Mouse (Mus musculus) midbrain, embryonic 16.5 days (tissue): ENCODE results near the gene Efnb2. TPM values are rescaled to one million over a fixed set of nuclear protein-coding genes. Genes with fewer than 3 reads are reported as not detected.

Source experiments
- ATAC-seq: fragments of 200-750 bp; cut with Nextera tagmentation; 2 replicates; pipeline ENCODE4 v1.8.0; 2017; ENCODE audit warnings: moderate TSS enrichment
- H3K27ac ChIP-seq: fragments of 300-500 bp; sonication (generic); 2 replicates; pipeline ENCODE4 v1.5.1; 2014; ENCODE audit warnings: mild to moderate bottlenecking, low read length, mixed read lengths
- H3K27me3 ChIP-seq: fragments of 300-500 bp; sonication (generic); 2 replicates; pipeline ENCODE4 v1.6.1; 2014; ENCODE audit warnings: low read depth, low read length, mixed read lengths; ENCODE audit not compliant: control insufficient read depth, insufficient read depth
- H3K36me3 ChIP-seq: fragments of 300-500 bp; sonication (generic); 2 replicates; pipeline ENCODE4 v1.6.1; 2014; ENCODE audit warnings: mild to moderate bottlenecking, low read length, moderate library complexity, mixed read lengths; ENCODE audit not compliant: control insufficient read depth, insufficient read depth
- H3K4me1 ChIP-seq: fragments of 300-500 bp; sonication (generic); 2 replicates; pipeline ENCODE4 v1.6.1; 2014; ENCODE audit warnings: mild to moderate bottlenecking, low read length, mixed read lengths; ENCODE audit not compliant: control insufficient read depth, insufficient read depth
- H3K4me2 ChIP-seq: fragments of 300-500 bp; sonication (generic); 2 replicates; pipeline ENCODE4 v1.6.1; 2014; ENCODE audit warnings: mild to moderate bottlenecking, low read length, mixed read lengths
- H3K4me3 ChIP-seq: fragments of 300-500 bp; sonication (generic); 2 replicates; pipeline ENCODE4 v1.5.1; 2014; ENCODE audit warnings: low read depth, mild to moderate bottlenecking, low read length, moderate library complexity, mixed read lengths
- H3K9ac ChIP-seq: fragments of 300-500 bp; sonication (generic); 2 replicates; pipeline ENCODE4 v1.6.1; 2014; ENCODE audit warnings: low read depth, low read length, mixed read lengths
- H3K9me3 ChIP-seq: fragments of 300-500 bp; sonication (generic); replicated peaks from 2 replicates; pipeline ENCODE4 v1.6.1; 2014; ENCODE audit warnings: mild to moderate bottlenecking, low read length, mixed read lengths; ENCODE audit not compliant: control insufficient read depth, poor library complexity, severe bottlenecking
- WGBS: fragments of 180-500 bp; shearing (Covaris S2); extraction: QIAGEN DNeasy Blood & Tissue Kit; methylation state at CpG from one replicate; pipeline ENCODE4 v1.1.7; 2014; 5-methylcytosine and 5-hydroxymethylcytosine counted together
- polyA plus RNA-seq: library from polyadenylated mRNA; unstranded; fragments of >200 nt; fragmentation: Nextera tagmentation; extraction: Ambion mirVana; gene quantifications from 2 replicates; pipeline ENCODE4 v1.2.1, GENCODE M21; 2015

The Efnb2 gene
- polyA plus RNA-seq, 1 experiment from 2014 or later = 10.0 TPM

DNA sequence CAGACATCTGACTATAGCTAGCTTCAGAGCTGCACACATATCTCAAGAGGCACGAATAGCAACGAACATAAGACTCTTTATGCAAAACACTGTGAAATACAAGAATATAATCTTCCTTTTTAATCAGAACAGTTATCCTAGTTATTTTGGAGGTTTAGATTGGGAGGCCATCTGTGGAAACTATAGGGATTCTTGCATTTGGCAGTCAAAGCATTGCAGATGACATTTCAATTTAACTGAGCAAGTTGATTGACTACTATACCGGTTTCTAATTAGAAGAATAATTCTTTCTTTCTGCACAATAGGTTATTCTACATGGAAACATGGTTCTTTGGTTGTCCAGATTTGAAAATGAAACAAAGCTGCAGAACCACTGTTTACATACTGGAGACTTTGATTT lies 38.6 kb downstream of the Efnb2 start:
- Histone ChIP-seq H3K4me3 (no peak overlapping the region), H3K9ac (no peak overlapping the region), H3K27me3 (peaks cover 2% of the 10 kb centered on the region; the same call in 1 of the 2 replicates), H3K9me3 (no peaks in the 10 kb centered on the region), H3K36me3 (peaks cover 12% of the 10 kb centered on the region), H3K4me2 (no peak overlapping the region), H3K27ac (no peak overlapping the region), H3K4me1 (peaks cover 12% of the 10 kb centered on the region)
- no peak for ATAC-seq
- WGBS = 80% methylated on average over 3 of the region's 3 CpGs

DNA sequence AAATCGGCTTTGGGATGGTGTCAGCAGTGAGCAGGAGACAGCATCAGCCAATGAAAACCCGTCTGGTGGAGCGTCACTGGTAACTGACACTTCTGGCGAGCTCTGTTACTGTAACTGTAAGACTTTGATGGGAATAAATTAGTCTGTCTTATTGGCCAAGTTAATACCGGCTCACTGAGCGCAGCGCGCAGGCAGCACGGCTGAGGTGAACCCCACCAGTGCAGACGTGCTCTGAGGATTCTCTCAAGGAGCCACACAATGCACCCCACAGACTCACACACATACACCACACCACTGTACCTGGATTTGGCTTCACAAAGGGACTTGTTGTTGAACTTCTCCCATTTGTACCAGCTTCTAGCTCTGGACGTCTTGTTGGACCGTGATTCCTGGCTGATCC lies 39.0 kb downstream of the Efnb2 start:
- WGBS = 80% methylated on average over 12 of the region's 12 CpGs
- peaks cover 12% of the 10 kb centered on the region for H3K36me3 ChIP-seq
- H3K9me3 ChIP-seq = no peaks in the 10 kb centered on the region
- peaks cover 12% of the 10 kb centered on the region for H3K4me1 ChIP-seq
- H3K4me3 ChIP-seq = no peak overlapping the region
- H3K27me3 ChIP-seq = peaks cover 2% of the 10 kb centered on the region; the same call in 1 of the 2 replicates
- ATAC-seq = 0 out of 2 replicates have a peak, but pooled peaks have one; percentile 26
- no peak overlapping the region for H3K27ac ChIP-seq
- no peak overlapping the region for H3K4me2 ChIP-seq
- no peak overlapping the region for H3K9ac ChIP-seq

DNA sequence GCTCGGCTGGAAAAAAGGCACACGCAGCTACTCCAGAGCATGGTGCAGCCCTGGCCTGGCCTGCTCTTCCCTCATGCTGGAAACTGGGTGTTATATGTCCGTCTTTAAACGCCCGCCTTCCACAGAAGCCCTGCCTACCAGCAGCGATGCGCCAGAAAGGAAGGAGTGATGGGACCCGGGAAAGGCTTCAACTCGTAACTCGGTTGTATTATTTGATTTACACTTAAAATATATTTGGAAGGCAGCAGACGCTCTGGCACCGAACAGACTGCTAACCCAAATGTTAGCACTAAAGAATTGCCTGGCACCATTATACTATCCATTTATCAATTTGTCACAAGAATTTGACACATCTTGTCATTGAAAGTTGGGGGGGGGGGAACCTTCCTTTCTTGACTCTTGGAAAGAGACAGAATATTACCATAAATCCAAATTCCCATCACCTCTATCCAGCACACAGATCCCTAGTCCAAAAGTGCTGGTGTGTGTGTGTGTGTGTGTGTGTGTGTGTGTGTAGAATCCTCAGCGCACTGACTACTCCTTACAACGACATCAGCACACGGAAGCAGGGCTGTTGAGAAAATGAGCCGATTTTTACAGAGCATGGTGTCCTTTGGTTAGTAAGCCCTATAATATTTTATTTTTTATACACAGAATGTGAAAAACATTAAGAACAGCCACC lies 39.7 kb downstream of the Efnb2 start:
- H3K36me3 ChIP-seq = peaks cover 12% of the 10 kb centered on the region
- H3K9ac ChIP-seq = no peak overlapping the region

DNA sequence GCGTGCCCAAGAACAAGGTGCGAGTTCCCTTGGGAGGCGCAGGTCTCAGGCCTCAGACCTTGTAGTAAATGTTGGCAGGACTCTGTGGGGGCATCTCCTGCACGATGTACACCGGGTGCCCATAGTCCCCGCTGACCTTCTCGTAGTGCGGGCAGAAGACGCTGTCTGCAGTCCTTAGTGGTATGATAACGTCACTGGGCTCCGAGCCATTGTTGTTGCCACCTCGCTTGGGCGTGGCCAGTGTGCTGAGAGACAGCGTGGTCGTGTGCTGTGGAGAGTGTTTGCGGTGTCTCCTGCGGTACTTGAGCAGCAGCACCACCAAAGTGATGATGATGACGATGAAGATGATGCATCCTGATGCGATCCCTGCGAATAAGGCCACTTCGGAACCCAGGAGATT lies 40.5 kb downstream of the Efnb2 start:
- Histone ChIP-seq H3K36me3 (peaks cover 12% of the 10 kb centered on the region), H3K27ac (no peak overlapping the region), H3K9me3 (no peaks in the 10 kb centered on the region), H3K9ac (no peak overlapping the region), H3K4me1 (peaks cover 12% of the 10 kb centered on the region), H3K4me3 (no peak overlapping the region), H3K27me3 (peaks cover 2% of the 10 kb centered on the region; the same call in 1 of the 2 replicates), H3K4me2 (no peak overlapping the region)
- WGBS = 91% methylated on average over 21 of the region's 21 CpGs
- ATAC-seq = no peak

More for the DNA sequence above, 39.7 kb downstream of the Efnb2 start:
- 85% methylated on average over 16 of the region's 16 CpGs for WGBS
- Histone ChIP-seq H3K9me3 (no peaks in the 10 kb centered on the region), H3K27ac (no peak overlapping the region), H3K4me2 (no peak overlapping the region), H3K4me1 (peaks cover 12% of the 10 kb centered on the region), H3K4me3 (no peak overlapping the region), H3K27me3 (peaks cover 2% of the 10 kb centered on the region; the same call in 1 of the 2 replicates)
- no peak for ATAC-seq

DNA sequence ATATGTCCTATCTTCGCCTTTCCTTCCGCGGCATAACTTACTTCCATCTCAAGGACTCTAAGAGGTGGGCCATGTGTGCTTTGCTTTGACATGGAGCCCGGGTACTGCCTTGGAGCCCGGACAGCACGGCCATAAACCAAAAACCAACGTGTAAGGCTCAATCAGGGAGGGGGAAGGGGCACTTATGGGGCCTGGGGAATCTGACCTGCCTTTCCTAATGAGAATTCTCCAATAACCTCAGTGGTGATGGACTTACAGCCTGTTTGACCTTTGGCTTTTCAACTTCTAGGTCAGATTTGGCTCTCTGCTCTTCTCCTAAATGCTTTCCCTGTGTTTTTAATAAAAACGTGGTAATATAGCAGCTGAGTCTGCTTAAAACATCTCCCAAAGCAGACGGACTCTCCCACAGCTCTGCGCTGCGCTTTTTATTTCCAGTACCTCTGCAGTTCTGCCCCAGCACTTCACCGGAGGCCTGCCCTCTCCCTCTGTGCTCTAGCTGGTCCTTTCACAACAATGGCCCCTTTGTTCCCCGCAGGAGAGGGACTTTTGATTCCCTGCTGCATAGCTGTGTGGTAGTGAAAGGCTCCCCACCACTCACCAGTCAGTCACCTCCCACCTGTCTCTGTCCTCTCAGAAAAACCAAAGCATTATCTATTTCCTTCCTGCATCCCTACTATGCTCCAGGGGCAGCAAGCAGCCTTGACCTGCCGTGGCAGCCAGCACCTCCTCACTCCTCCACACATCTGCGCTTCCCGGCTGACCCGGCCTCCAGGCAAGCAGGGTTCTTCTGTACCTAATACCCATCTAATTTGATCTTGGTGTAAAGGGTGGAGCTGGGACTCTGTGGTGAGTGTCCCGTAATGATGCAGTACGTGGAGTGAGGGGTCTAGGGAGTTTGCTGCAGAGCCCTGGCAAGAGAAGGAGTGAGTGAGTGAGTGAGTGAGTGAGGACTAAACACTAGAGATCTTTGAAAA lies 41.5 kb downstream of the Efnb2 start:
- 0 out of 2 replicates have a peak, but pooled peaks have one; percentile 23 for ATAC-seq
- Histone ChIP-seq H3K4me3 (no peak overlapping the region), H3K4me2 (no peak overlapping the region), H3K9ac (no peak overlapping the region), H3K9me3 (no peaks in the 10 kb centered on the region), H3K4me1 (peaks cover 12% of the 10 kb centered on the region), H3K36me3 (peaks cover 12% of the 10 kb centered on the region), H3K27ac (no peak overlapping the region), H3K27me3 (peaks cover 2% of the 10 kb centered on the region; the same call in 1 of the 2 replicates)
- WGBS = 32% methylated on average over 19 of the region's 19 CpGs

DNA sequence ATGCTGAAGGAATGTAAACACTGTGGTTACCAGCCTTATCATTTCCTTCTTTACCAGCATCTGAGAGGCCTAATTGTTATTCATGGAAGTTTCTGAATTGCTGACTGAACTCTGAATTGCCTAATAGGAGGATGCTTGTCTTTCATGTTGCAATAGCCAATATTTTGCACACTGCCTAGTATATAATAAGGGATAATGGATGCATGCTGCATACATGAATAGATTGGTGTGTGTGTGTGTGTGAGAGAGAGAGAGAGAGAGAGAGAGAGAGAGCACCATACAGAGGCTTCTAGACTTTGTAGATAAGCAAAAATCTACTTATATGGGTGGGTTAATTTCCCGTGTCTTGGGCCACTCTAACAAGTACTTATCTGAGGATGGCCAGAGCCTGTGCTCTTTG lies 47.2 kb downstream of the Efnb2 start:
- no peak overlapping the region for H3K4me3 ChIP-seq
- H3K27ac ChIP-seq = no peak overlapping the region
- 55% methylated on average over 1 of the region's 1 CpGs for WGBS
- no peak overlapping the region for H3K4me2 ChIP-seq
- no peaks in the 10 kb centered on the region for H3K27me3 ChIP-seq
- 0 out of 2 replicates have a peak, but pooled peaks have one; percentile 43 for ATAC-seq
- H3K36me3 ChIP-seq = no peaks in the 10 kb centered on the region
- H3K9ac ChIP-seq = no peak overlapping the region
- H3K9me3 ChIP-seq = no peaks in the 10 kb centered on the region
- H3K4me1 ChIP-seq = 0 out of 2 replicates have a peak, but pooled peaks cover 2% of the 10 kb centered on the region

DNA sequence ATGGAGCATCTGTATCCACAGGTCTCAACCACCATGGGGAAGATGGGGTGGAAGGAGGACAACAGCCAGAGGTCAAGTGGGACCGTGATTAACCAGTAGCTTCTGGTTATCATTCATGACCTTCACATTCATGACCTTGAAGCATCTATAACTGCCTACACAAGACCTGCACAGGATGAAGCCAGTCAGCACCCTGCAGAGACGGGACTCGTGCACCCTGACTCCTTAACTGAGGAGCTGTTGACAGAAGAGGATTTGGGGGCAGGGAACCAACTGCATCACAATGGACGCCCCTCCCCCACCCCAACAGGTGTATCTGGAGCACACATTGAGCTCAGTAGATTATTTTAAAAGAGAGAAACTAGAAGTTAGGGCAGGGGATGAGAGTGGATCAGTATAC lies 49.1 kb downstream of the Efnb2 start:
- H3K9ac ChIP-seq = no peak overlapping the region
- ATAC-seq = no peak
- H3K4me3 ChIP-seq = no peak overlapping the region
- no peaks in the 10 kb centered on the region for H3K9me3 ChIP-seq
- H3K27me3 ChIP-seq = no peaks in the 10 kb centered on the region
- no peaks in the 10 kb centered on the region for H3K36me3 ChIP-seq
- no peak overlapping the region for H3K4me2 ChIP-seq
- H3K27ac ChIP-seq = no peak overlapping the region
- WGBS = 77% methylated on average over 4 of the region's 4 CpGs
- 0 out of 2 replicates have a peak, but pooled peaks cover 2% of the 10 kb centered on the region for H3K4me1 ChIP-seq

DNA sequence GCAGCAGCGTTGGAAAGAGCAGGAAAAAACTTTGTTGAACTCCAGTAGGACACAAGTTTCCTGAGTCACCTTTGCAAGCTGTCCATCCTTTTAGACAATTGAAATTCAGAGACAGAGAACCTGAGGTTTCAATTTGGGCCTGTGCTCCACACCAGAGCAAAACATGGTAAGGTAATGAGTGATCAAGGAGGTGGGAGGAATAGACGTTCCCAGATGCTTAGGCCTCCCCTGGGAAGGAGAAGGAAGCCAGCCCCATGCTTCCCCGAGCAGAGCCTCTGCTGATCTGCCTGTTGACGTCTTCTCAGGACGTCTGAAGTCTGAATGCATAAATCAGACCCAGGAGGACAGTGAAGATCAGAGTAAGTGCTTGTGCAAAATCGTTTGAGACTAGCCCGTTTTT lies 51.3 kb downstream of the Efnb2 start:
- no peaks in the 10 kb centered on the region for H3K36me3 ChIP-seq
- no peaks in the 10 kb centered on the region for H3K27me3 ChIP-seq
- no peaks in the 10 kb centered on the region for H3K9me3 ChIP-seq
- WGBS = 14% methylated on average over 7 of the region's 7 CpGs
- H3K4me1 ChIP-seq = 0 out of 2 replicates have a peak, but pooled peaks cover 2% of the 10 kb centered on the region
- no peak for ATAC-seq
- H3K9ac ChIP-seq = no peak overlapping the region
- no peak overlapping the region for H3K4me3 ChIP-seq
- no peak overlapping the region for H3K4me2 ChIP-seq
- no peak overlapping the region for H3K27ac ChIP-seq
